Mouse (Mus musculus) G1E (cell line): Measurements from ENCODE around the gene Khdrbs1.

Source experiments
- CTCF ChIP-seq: IDR thresholded peaks from 2 replicates; pipeline ENCODE4 v1.5.1; 2012; ENCODE audit warnings: low read depth, low read length, inconsistent platforms, mixed read lengths
- GATA1 ChIP-seq: IDR thresholded peaks from 2 replicates; pipeline ENCODE4 v1.6.1; 2012; ENCODE audit warnings: borderline replicate concordance, low read length, inconsistent platforms, mixed read lengths
- POLR2AphosphoS5 ChIP-seq: IDR thresholded peaks from 2 replicates; pipeline ENCODE4 v1.6.1; 2012; ENCODE audit warnings: low read depth, low read length, inconsistent platforms; ENCODE audit not compliant: insufficient replicate concordance
- TAL1 ChIP-seq: conservative IDR thresholded peaks from 2 replicates; pipeline ENCODE4 v1.6.1; 2012; ENCODE audit warnings: low read depth, low read length, inconsistent platforms, mixed read lengths

DNA sequence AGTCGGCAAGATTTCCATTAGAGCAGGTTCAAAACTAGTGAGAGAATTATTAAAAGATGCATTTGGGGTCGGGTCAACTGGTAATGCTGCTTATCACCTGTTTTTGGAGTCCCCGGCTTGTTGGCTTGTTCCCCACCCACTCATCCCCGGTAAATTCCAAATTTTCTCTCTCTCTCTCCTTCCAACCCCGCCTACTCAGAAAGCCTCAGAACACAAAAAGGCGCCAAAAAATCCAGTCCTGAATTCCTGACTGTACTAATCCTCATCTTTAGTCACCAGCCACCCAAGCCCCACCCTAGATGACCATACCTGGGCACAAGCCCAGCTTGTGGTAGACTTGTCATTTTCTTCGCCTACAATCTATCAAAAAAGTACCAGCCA lies 897 bp upstream of the Khdrbs1 start:
- no peak for TF ChIP-seq CTCF
- TF ChIP-seq GATA1 = no peak
- TF ChIP-seq TAL1 = no peak
- no peak for TF ChIP-seq POLR2AphosphoS5
